Mouse (Mus musculus) c-Kit-negative CD71-positive TER-119-positive erythroid progenitor cells, embryonic 14.5 days (primary cell): ENCODE data around the gene Vmn2r-ps159.
"Not testable (repeated sequence)": the region's sequence is repeated elsewhere in the genome, so short reads cannot be mapped to it uniquely, and the experiment has no call there.

Experiments
- DNase-seq: peaks from one replicate; pipeline ENCODE4 v3.0.0-alpha.2; 2013; ENCODE audit warnings: low read depth, low spot score

Gene Vmn2r-ps159

DNA sequence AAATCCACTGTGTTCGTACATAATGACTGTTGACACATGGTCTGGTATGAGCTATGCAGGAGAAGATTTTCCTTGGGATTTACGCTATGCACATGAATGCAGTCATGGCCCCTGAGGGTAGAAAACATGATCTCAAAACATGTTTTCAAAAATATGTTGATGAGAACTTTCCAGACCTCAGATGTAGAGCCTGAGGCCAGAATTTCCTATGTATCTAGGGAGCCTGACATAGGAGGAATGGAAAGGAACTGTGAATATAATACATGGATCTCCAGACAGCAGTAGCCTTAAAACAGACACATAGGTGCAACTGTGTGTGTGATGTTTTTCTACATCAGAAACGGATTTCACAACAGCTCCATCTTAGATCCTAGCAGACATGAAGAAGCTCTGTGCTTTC is at the start of gene Vmn2r-ps159:
Gene Vmn2r-ps159 (plus strand): TSS at position 301 of the 400 bp plus-strand sequence.
- not testable (repeated sequence) for DNase-seq

DNA sequence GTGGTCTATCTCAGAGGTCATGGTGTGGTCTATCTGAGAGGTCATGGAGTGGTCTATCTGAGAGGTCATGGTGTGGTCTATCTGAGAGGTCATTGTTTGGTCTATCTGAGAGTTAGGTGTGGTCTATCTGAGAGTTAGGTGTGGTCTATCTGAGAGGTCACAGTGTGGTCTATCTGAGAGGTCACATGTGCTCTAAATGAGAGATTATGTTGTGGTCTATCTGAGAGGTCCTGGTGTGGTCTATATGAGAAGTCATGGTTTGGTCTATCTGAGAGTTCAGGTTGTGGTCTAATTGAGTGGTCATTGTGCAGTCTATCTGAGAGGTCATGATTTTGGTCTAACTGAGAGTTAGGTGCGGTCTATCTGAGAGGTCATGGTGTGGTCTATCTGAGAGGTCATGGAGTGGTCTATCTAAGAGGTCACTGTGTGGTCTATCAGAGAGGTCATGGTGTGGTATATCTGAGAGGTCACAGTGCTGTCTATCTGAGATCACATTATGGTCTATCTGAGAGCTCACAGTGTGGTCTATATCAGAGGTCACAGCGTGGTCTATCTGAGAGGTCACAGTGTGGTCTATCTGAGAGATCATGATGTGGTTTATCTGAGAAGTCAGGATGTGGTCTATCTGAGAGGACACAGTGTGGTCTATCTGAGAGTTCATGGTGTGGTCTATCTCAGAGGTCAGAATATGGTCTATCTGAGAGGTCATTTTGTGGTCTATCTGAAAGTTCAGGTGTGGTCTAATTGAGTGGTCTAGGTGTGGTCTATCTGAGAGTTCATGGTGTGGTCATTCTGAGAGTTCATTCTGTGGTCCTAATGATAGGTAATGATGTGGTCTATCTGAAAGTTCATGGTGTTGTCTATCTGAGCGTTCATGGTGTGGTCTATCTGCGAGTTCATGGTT is 10.9 kb downstream of the Vmn2r-ps159 start:
- DNase-seq = not testable (repeated sequence)

DNA sequence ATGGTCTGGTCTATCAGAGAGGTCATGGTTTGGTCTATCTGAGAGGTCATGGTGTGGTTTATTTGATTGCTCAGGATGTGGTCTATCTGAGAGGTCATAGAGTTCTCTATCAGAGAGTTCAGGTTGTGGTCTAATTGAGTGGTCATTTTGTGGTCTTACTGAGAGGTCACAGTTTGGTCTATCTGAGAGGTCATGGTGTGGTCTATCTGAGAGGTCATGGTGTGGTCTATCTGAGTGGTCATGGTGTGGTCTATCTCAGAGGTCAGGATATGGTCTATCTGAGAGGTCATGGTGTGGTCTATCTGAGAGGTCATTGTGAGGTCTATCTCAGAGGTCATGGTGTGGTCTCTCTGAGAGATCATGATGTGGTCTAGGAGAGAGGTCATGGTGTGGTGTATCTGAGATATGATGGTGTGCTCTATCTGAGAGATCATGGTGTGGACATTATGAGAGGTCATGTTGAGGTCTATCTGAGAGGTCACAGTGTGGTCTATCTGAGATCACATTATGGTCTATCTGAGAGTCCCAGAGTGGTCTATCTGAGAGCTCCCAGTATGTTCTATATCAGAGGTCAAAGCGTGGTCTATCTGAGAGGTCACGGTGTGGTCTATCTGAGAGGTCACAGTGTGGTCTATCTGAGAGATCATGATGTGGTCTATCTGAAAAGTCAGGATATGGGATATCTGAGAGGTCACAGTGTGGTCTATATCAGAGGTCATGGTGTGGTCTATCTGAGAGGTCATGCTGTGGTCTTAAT is 11.8 kb downstream of the Vmn2r-ps159 start:
- no peak for DNase-seq

DNA sequence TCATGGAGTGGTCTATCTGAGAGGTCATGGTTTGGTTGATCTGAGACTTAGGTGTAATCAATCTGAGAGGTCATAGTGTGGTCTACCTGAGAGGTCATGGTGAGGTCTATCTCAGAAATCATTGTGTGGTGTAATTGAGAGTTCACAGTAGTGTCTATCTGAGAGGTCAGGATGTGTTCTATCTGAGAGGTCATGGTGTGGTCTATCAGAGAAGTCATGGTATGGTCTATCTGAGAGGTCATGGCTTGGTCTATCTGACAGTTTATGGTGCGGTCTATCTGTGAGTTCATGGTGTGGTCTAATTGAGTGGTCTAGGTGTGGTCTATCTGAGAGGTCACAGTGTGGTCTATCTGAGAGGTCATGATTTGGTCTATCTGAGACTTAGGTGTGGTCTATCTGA is 12.4 kb downstream of the Vmn2r-ps159 start:
- DNase-seq = no peak

DNA sequence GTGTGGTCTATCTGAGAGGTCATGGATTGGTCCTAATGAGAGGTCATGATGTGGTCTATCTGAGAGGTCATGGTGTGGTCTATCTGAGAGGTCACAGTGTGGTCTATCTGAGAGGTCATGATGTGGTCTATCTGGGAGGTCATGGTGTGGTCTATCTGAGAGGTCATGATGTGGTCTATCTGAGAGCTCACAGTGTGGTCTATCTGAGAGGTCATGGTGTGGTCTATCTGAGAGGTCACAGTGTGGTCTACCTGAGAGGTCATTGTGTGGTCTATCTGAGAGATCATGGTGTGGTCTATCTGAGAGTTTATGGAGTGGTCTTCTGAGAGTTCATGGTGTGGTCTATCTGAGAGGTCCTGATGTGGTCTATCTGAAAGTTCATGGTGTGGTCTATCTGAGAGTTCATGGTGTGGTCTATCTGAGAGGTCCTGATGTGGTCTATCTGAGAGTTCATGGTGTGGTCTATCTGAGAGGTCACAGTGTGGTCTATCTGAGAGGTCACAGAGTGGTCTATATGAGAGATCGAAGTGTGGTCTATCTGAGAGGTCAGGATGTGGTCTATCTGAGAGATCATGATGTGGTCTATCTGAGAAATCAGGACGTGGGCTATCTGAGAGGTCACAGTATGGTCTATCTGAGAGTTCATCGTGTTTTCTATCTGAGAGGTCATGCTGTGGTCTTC is 26.0 kb downstream of the Vmn2r-ps159 start:
- DNase-seq = not testable (repeated sequence)
